Mouse (Mus musculus): ENCODE data around the gene Cryl1.

Gene Cryl1

DNA sequence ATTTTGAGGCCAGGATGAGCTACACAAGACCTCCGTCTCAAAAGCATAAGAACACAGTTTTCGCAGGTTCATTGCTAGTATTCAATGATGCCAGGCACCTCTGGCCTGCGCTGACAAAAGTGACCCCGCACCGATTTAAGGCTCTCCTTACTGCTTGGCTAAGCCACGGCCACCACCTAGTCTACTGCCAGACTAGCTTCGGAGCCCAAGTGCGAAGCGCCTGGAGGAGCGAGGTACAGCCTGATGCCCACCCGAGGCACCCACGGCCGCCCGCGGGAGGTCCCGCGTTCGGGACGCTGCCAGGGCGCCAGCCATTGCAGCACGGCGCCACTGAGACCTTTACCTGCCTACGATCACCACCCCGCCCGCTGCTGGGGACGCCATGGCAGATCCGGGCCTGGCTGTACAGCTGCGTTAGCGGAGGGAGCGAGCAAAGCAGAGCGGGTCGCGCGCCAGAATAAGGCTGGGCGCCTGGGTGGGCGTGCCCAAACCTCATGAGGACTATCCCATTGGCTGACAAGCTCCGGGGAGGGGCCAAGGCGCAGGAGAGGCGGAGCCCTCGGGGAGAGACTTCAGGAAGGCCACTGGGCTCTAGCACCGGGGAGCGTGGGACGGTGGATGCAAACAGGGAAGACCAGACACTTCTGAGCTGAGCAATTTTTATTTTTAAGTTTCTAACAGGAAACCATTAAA, at the start of gene Cryl1:
Cryl1 (minus strand) TSS at position 465 of the 693 bp plus-strand sequence.
- DNase-seq (ENCODE audit: low spot score): peak; percentile 94

DNA sequence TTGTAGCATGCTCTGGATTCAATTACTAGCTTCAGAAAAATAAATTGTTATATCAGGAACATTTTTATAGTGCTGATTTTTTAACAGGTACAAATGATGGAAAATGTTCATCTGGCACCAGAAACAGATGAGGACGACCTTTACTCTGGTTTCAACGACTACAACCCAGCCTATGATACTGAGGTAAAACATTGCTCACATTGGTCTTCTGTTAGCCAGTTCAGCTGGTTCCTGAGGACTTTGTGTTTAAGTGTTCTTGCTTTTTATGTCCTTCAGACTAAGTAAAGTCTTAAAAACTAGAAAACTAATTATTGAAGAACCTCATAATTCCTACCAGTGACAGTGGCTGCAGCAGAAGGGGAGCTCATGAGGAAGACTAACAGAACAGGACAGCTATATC, 32.1 kb upstream of the Cryl1 start:
- DNase-seq (ENCODE audit: low spot score): no peak

- no peak for DNase-seq (ENCODE audit: low spot score)
These were observed 25.9 kb upstream of the Cryl1 start for GRCm38 (mm10) chr14:57424212-57424561.

GRCm38 (mm10) chr14:57423432-57424211, 25.3 kb upstream of the Cryl1 start, which contains the start of gene Ift88:
Gene Ift88, plus strand, starts transcription at chr14:57424062.
- DNase-seq (ENCODE audit: low spot score): peak; percentile 76

GRCm38 (mm10) chr14:57417187-57417586, 18.9 kb upstream of the Cryl1 start:
- no peak for DNase-seq (ENCODE audit: low spot score)

DNA sequence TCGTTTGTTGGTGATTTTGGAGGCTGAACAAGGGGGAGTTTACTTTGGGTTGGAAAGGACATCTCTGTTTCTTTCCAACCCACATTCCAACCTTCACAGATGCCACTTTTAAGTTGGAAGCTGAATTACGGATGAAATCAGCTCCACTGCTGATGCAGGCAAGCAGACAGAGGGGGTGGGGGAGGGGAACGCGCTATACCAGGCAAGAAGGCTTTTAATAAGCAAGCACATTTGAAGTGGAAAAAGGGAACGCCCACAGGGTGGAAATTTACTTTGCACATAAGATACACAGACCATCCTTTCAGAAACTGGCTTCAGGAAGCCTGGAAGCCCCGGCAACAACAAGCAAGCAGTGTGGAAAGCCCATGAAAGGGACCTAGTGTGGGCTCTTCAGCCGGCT, 13.8 kb upstream of the Cryl1 start:
- DNase-seq (ENCODE audit: low spot score): no peak

GRCm38 (mm10) chr14:57409106-57409505, 10.8 kb upstream of the Cryl1 start:
- DNase-seq (ENCODE audit: low spot score): no peak

DNA sequence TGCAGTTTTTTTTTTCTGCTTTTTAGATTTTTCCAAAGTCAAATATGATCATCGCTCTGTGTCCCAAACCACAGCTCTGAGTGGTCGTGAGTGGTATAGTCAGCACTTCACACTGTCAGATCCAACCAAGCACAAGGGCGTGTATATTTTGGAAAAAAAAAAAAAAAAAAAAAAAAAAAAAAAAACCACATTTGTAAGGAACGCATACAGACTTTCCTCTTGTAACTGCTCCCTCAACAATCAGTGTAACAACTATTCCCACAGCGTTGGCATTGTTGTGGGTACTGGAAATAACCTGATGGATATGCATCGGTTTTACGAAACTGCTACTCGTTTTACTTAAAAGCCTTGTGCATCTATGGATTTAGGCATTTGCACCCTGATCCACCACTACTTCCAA, 9.8 kb upstream of the Cryl1 start:
- DNase-seq (ENCODE audit: low spot score): no peak

DNA sequence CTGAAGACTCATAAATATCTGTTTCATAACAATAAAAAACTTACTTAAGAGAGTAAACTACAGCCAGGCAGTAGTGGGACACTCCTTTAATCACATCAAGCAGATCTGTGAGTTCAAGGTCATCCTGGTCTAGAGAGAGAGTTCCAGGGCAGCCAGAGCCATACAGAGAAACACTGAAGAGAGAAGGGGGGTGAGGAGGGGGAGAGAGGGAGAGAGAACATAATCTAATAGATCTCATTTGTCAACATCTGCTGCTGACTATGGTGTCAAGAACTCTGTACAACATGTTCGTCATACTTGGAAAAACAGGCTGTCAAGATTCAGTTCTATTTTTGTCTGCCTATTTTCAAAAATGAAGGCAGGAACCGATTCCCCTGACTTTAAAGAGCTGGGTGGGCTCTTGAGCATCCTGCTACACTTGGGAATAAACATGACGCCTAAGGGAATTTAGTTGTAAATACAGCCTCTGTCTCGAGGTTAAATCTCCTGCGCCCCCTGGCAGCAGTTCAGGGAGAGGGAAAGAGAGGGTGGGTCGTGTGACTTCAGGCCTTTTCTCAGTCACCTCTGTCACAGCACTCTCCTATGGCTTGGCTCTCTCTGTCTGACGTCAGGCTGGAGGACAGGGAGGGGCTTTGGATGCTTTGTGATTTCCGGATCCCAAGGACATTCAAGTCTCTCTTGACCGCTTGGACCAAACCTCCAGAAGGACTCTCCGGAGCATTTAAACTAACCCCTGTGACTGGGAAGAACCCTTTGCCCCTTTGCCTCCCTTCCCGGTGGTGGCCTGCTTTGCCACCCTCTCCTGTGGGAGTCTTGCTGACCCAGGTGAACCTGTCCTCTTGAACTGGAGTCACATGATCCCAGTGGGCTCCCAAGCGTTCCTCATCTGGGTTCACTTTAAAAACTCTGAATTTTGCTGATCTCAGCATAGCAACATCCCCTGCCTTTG, 9.0 kb upstream of the Cryl1 start:
- no peak for DNase-seq (ENCODE audit: low spot score)

DNA sequence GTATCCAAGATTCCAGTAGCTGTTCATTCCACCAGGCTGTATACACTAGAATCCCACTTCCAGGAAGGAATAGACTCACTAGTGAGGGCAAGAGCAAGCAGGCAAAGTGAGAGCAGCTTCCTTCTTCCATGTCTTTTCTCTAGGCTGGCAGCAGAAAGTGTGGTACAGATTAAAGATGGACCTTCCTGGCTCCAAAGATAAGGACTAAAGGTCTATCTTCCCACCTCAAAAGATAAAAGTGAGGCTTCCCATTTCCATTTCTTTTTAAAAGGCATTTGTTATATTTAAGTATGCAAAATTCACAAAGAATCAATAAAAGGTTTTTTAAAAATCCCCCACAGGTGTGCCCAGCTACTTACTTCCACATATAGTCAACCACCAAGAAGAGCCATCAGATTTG, 4.5 kb upstream of the Cryl1 start:
- no peak for DNase-seq (ENCODE audit: low spot score)

- DNase-seq (ENCODE audit: low spot score): no peak
These were observed 591 bp upstream of the Cryl1 start for GRCm38 (mm10) chr14:57398813-57399427.

DNA sequence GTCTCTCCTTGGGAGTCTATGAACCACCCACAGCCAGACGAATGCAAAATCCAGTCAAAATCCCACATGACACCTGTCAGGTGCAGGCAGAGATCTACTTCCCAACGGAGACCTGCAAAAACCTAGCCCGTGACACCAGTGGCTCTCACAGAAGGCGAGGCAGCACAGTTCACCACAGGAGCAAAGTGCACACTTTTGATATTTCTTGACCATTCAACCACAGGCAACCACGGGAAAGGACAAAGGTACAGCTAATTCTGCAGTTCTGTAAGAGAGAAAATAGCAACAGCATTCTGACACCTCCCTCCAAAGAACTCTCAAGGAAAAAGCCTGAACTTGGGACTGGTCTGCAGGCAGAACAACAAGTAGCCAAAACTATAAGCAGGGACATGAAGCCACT, 1.1 kb downstream of the Cryl1 start:
- no peak for DNase-seq (ENCODE audit: low spot score)

DNA sequence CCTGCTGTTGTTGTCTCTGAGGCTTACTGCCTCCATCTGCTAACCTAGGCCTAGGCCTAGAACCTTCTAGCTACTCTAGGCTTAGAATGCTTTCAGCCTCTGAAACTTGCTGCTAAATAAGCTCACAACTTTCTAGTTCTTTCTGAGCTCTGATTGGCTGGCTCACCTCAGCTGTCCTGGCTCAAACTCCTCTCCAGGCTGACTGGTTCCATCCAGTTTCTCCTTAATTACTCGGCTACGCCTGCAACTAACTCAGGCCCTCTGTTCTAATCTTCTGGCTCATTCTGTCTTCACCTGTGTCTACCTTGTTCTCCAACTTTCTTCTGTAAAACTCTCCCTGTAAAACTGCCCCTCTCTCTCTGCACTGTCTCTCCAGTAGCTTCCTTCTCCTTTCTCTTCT, 2.9 kb downstream of the Cryl1 start:
- no peak for DNase-seq (ENCODE audit: low spot score)

- no peak for DNase-seq (ENCODE audit: low spot score)
These were observed 6.1 kb downstream of the Cryl1 start for GRCm38 (mm10) chr14:57392278-57392677.

DNA sequence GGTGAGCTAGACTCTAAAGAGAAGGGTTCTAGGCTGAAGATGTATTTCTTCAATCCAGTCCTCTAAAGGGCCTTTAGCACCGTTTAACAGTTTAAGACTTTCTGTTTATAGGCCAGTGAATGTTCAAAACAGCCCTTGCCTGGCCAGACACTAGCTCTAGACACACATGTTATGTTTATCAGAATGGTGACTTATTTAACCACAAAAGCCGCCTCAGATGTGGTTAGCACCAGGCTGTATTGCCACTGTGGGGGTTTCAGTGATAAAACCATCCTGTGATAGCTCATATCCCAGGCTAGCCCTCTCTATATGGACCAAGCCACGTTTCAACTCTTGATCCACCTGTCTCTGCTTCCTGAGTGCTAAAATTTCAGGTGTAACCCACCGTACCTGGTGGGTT, 6.7 kb downstream of the Cryl1 start:
- no peak for DNase-seq (ENCODE audit: low spot score)

- DNase-seq (ENCODE audit: low spot score): no peak
These were observed 11.4 kb downstream of the Cryl1 start for GRCm38 (mm10) chr14:57386758-57387561.

DNA sequence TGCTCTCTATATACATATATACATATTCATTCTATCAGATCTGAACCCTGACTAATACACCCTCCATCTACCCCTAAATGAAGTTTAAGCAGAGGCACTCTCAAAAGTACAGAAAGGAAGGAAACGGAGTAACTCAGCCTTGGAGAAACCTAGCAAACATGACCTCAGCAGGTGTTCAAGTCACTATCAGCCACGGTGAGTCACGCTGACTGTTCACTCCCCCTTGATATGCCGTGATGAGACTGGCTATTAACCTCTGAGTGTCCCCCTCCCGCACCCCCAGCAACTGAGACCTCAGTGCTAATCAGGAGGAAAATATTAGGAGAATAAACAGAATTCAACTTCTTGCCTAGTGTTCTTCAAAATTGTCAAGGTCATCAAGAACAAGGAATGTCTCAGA, 12.7 kb downstream of the Cryl1 start:
- no peak for DNase-seq (ENCODE audit: low spot score)

- no peak for DNase-seq (ENCODE audit: low spot score)
These were observed 20.8 kb downstream of the Cryl1 start for GRCm38 (mm10) chr14:57377531-57377930.

DNA sequence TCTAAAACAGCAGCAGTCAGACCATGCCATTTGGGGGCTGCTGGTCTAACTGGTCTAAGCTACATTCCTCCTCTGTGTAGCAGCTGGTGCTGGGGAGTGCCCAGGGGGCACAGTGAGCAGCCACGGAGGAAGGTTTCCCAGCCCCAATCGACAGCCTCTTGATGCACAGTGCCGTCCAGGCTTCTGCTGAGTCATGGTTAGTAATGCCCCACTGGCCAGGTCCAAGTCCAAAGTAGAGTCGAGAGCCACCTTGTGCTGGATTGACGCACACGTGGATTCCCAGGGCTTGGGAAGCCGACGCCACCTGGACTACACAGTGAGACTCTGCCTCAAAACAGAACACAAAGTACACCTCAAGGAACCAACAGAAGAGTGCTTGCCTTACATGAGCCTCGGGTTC, 21.4 kb downstream of the Cryl1 start:
- no peak for DNase-seq (ENCODE audit: low spot score)

GRCm38 (mm10) chr14:57376016-57376415, 22.3 kb downstream of the Cryl1 start:
- no peak for DNase-seq (ENCODE audit: low spot score)

DNA sequence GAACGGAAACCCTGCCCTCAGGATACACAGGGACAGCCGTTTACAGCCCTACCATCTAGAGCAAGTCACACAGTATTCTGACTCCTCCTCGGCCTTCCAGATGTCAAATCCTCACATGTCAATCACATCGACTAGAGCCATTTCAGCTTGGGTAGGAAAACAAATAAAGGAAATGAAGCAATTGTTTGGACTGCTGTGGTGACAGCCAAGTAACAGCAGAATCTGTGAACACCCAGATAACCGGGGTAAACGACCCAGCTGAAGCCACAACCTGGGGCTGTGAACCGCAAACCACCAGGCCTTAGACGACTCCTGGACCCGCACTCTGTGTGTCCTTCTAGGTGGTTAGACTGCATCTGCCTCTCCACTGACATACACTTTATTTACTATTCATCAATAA, 23.1 kb downstream of the Cryl1 start:
- DNase-seq (ENCODE audit: low spot score): no peak
